8 mouse cellular contexts compared by ENCODE assay signal in genomic region chr11:30405581-30405980, GRCm38 (mm10).
DNase-seq lines count a peak whose midpoint lies in the region; TF ChIP-seq lines count a peak whose summit lies in the region.

No protein-coding gene starts in this region.

- H3K4me3 ChIP-seq in cortical plate, adult 2 months (ENCODE audit: insufficient read depth, low read length) = no peak overlapping the region

- no peak for TF ChIP-seq CTCF in cortical plate, adult 2 months (IDR thresholded peaks at IDR 0.05; ENCODE audit: extremely low read depth, insufficient read depth, low read length)

- H3K27ac ChIP-seq in cortical plate, adult 2 months (ENCODE audit: insufficient read depth, low read length) = 0 out of 2 replicates have a peak overlapping the region, but pooled peaks have one; percentile 83

- intact Hi-C loops in left cerebral cortex, postnatal 4 days (cut with DNase I) = no loop called here

- peak; percentile 8 for DNase-seq in left cerebral cortex, postnatal 4 days
- DNase-seq in left cerebral cortex, adult 18-20 months (ENCODE audit: low spot score in 2 of 2) = no peak
- peak; percentile 87 for DNase-seq in heart, adult 9 months (ENCODE audit: low spot score in 2 of 2)
- DNase-seq in lung, adult 18-20 months = peak; percentile 70 to 77
- DNase-seq in thymus, postnatal 0 days (ENCODE audit: low spot score) = no peak
- DNase-seq in retina, postnatal 1 day = no peak
- no peak for DNase-seq in cerebellum, adult 9-10 months

- H3K4me1 ChIP-seq in cortical plate, adult 2 months (ENCODE audit: control insufficient read depth, insufficient read depth, low read length) = no peaks in the 10 kb centered on the region

- no peak for TF ChIP-seq POLR2A in cortical plate, adult 2 months (IDR thresholded peaks at IDR 0.05; ENCODE audit: extremely low read depth, insufficient read depth, low read length)

Comparison
In these comparisons a context has a peak if more than half of its experiments do, and no peak if none do; other contexts are left out.
1. DNase-seq: peak in left cerebral cortex, postnatal 4 days (single experiment), heart, adult 9 months (2 of 2) and lung, adult 18-20 months (2 of 2); none in left cerebral cortex, adult 18-20 months (0 of 2), thymus, postnatal 0 days (single experiment), retina, postnatal 1 day (single experiment) and cerebellum, adult 9-10 months (single experiment).